Mouse (Mus musculus): Measurements from ENCODE around the gene Gkap1. TPM values are rescaled to one million over a fixed set of nuclear protein-coding genes. Genes with fewer than 3 reads are reported as not detected.
A peak's percentile ranks its signal among the peaks of the same experiment; 100 is the strongest.

The Gkap1 gene
- total and polyA plus RNA-seq, 2 experiments from 2014 or later: 26.3 to 27.4 TPM

DNA sequence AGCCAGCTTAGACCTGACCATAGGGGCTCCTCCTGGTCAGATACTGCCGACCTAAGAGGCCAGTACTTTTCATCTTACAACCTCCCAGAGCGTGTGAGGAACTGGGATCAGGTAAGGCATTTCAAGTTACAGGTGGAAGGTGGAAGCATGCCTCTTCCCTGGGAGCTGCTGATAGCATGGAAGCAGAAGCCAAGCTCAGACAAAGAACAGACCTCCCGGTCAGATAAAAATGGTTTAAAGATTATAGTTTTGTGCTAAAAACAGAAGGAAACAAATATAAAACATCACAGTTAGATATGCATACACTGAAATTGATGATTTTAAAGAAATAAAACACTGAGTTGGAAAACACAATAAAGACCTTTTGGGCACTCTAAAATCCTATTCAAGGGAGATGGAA is 8.6 kb downstream of the Gkap1 start:
- no peak overlapping the region for H3K27ac ChIP-seq (ENCODE audit: low read depth, low read length)
- no peaks in the 10 kb centered on the region for H3K4me1 ChIP-seq (ENCODE audit: insufficient read depth)
- TF ChIP-seq CTCF (IDR thresholded peaks at IDR 0.05; ENCODE audit: low read depth): no peak
- H3K9ac ChIP-seq: no peak overlapping the region
- H3K4me3 ChIP-seq (ENCODE audit: low read depth, low read length): no peak overlapping the region
- 89% methylated on average over 3 of the region's 3 CpGs for WGBS
- ATAC-seq (no peak), DNase-seq (no peak)
- no peak overlapping the region for H3K4me2 ChIP-seq (ENCODE audit: low read depth)
- H3K9me3 ChIP-seq (ENCODE audit: low read length): no peaks in the 10 kb centered on the region
- no peaks in the 10 kb centered on the region for H3K27me3 ChIP-seq (ENCODE audit: insufficient read depth, low read length)
- no peaks in the 10 kb centered on the region for H3K36me3 ChIP-seq (ENCODE audit: insufficient read depth)

DNA sequence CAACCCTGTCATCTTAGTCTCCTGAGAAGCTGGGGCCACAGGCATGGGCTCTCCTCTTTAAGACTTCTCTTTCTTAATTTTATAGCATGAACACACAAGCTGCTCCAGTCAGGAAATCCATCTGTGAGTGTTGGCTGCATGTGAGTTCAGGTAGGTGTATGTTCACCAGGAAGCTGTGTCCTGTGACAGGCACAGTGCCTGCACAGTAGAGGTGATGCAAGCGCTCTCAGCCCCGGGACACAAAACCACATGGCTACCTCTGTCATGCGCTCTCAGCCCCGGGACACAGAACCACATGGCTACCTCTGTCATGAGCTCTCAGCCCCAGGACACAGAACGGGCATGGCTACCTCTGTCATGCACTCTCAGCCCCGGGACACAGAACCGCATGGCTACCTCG is 12.0 kb downstream of the Gkap1 start:
- Histone ChIP-seq H3K9me3 (ENCODE audit: low read length) (no peaks in the 10 kb centered on the region), H3K27ac (ENCODE audit: low read depth, low read length) (no peak overlapping the region), H3K9ac (no peak overlapping the region), H3K4me2 (ENCODE audit: low read depth) (no peak overlapping the region), H3K4me1 (ENCODE audit: insufficient read depth) (no peaks in the 10 kb centered on the region), H3K36me3 (ENCODE audit: insufficient read depth) (no peaks in the 10 kb centered on the region; the same call in 1 of the 2 replicates), H3K27me3 (ENCODE audit: insufficient read depth, low read length) (no peaks in the 10 kb centered on the region), H3K4me3 (ENCODE audit: low read depth, low read length) (no peak overlapping the region)
- ATAC-seq (no peak), DNase-seq (no peak)
- TF ChIP-seq CTCF (IDR thresholded peaks at IDR 0.05; ENCODE audit: low read depth): no peak
- WGBS: 85% methylated on average over 8 of the region's 8 CpGs

DNA sequence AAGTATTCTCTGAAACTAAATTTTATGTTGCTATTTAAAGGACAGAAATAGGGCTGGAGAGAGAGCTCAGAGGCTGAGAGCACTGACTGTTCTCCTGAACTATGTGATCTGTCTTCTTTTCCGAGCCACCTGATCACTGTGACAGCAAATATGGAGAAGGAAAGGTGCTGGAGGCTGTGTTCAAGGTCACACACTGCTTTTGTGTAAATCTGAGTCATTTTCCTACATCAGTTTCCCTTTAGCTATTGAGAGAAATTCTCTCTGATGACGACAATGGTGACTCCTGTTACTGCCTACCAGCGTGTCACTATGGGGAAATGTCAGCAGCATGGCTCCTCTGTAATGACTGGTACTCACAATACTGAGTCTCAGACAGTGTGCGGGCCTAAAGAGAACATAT is 13.8 kb downstream of the Gkap1 start:
- 83% methylated on average over 4 of the region's 4 CpGs for whole genome bisulfite sequencing
- no peak overlapping the region for H3K4me3 ChIP-seq (ENCODE audit: low read depth, low read length)

DNA sequence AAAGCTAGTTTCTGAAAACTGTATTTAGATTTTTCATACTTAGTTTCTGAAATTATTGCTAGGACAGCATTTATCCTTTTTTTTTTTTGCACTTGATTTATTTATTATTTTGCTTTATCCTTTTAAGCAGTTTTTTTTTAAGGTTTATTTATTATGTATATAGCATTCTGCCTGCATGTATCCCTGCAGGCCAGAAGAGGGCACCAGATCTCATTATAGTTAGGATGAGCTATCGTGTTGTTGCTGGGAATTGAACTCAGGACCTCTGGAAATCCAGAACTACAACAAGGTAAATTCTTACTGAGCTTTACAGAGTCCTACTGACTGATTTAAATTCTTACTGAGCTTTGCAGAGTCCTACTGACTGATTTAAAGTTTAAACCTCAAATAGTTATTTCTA is 22.2 kb downstream of the Gkap1 start:
- Histone ChIP-seq H3K9ac (no peak overlapping the region), H3K27me3 (ENCODE audit: insufficient read depth, low read length) (no peaks in the 10 kb centered on the region), H3K4me2 (ENCODE audit: low read depth) (no peak overlapping the region), H3K4me1 (ENCODE audit: insufficient read depth) (no peaks in the 10 kb centered on the region), H3K4me3 (ENCODE audit: low read depth, low read length) (no peak overlapping the region), H3K36me3 (ENCODE audit: insufficient read depth) (0 out of 2 replicates have a peak, but pooled peaks cover 9% of the 10 kb centered on the region), H3K27ac (ENCODE audit: low read depth, low read length) (no peak overlapping the region), H3K9me3 (ENCODE audit: low read length) (no peaks in the 10 kb centered on the region)
- peak; percentile 27; the same call in 1 of the 2 replicates for TF ChIP-seq CTCF (IDR thresholded peaks at IDR 0.05; ENCODE audit: low read depth)
- WGBS: 91% methylated on average over 1 of the region's 1 CpGs
- ATAC-seq (no peak), DNase-seq (no peak)

More for the DNA sequence above, 13.8 kb downstream of the Gkap1 start:
- H3K4me2 ChIP-seq (ENCODE audit: low read depth): no peak overlapping the region
- no peaks in the 10 kb centered on the region for H3K27me3 ChIP-seq (ENCODE audit: insufficient read depth, low read length)
- no peaks in the 10 kb centered on the region for H3K9me3 ChIP-seq (ENCODE audit: low read length)
- no peaks in the 10 kb centered on the region for H3K4me1 ChIP-seq (ENCODE audit: insufficient read depth)
- ATAC-seq (no peak), DNase-seq (no peak)
- no peaks in the 10 kb centered on the region; the same call in 1 of the 2 replicates for H3K36me3 ChIP-seq (ENCODE audit: insufficient read depth)
- no peak for TF ChIP-seq CTCF (IDR thresholded peaks at IDR 0.05; ENCODE audit: low read depth)
- H3K27ac ChIP-seq (ENCODE audit: low read depth, low read length): no peak overlapping the region
- no peak overlapping the region for H3K9ac ChIP-seq

DNA sequence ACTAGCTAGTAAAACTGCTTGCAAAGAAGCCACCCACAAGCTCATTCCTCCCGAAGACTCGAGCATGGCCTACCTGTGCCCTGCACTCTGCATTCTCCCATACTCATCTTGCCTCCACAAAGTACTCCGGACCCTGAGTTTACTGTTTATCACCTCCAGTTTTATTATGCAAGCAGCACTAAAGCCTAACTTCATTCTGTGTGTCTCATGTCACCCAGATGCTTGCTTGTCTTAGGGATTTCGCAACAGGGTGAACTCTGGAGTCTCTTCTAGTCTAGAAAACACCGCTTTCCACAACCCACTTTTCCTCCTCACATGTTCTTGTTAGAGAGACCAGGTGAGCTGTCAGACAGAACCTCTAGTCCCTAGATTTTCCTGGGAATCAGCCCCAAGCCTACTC is 26.5 kb downstream of the Gkap1 start:
- Histone ChIP-seq H3K4me1 (ENCODE audit: insufficient read depth) (no peaks in the 10 kb centered on the region), H3K9ac (no peak overlapping the region), H3K36me3 (ENCODE audit: insufficient read depth) (0 out of 2 replicates have a peak, but pooled peaks cover 8% of the 10 kb centered on the region), H3K9me3 (ENCODE audit: low read length) (no peaks in the 10 kb centered on the region), H3K27ac (ENCODE audit: low read depth, low read length) (no peak overlapping the region), H3K4me2 (ENCODE audit: low read depth) (no peak overlapping the region), H3K4me3 (ENCODE audit: low read depth, low read length) (no peak overlapping the region), H3K27me3 (ENCODE audit: insufficient read depth, low read length) (no peaks in the 10 kb centered on the region)
- DNase-seq (no peak), ATAC-seq (no peak)
- no peak for TF ChIP-seq CTCF (IDR thresholded peaks at IDR 0.05; ENCODE audit: low read depth)
- WGBS: 97% methylated on average over 5 of the region's 5 CpGs

DNA sequence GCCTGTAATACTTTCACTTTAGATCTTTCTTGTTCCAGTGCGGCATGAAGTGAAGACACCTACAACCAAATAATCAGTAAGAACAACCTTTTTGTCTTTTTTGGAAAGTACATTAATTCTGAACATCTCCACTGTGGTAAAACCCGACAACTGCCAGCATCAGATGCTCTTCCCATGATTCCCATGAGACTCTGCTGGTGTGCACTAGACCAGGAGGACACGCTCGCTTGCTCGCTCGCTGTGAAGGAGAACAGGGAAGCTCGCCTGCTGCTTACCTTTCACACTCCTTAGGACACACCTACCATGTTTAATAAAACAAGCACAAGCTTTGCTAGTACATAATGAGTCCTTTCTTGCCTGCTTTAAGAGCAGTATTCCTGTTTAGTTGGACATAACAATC is 39.0 kb downstream of the Gkap1 start:
- ATAC-seq (no peak), DNase-seq (no peak)
- H3K9ac ChIP-seq: no peak overlapping the region
- TF ChIP-seq CTCF (IDR thresholded peaks at IDR 0.05; ENCODE audit: low read depth): no peak
- H3K27ac ChIP-seq (ENCODE audit: low read depth, low read length): no peak overlapping the region
- no peak overlapping the region for H3K4me3 ChIP-seq (ENCODE audit: low read depth, low read length)
- no peaks in the 10 kb centered on the region for H3K9me3 ChIP-seq (ENCODE audit: low read length)
- peaks cover 14% of the 10 kb centered on the region; the same call in 1 of the 2 replicates for H3K36me3 ChIP-seq (ENCODE audit: insufficient read depth)
- WGBS: 90% methylated on average over 7 of the region's 7 CpGs
- no peaks in the 10 kb centered on the region for H3K4me1 ChIP-seq (ENCODE audit: insufficient read depth)
- no peaks in the 10 kb centered on the region for H3K27me3 ChIP-seq (ENCODE audit: insufficient read depth, low read length)
- no peak overlapping the region for H3K4me2 ChIP-seq (ENCODE audit: low read depth)

DNA sequence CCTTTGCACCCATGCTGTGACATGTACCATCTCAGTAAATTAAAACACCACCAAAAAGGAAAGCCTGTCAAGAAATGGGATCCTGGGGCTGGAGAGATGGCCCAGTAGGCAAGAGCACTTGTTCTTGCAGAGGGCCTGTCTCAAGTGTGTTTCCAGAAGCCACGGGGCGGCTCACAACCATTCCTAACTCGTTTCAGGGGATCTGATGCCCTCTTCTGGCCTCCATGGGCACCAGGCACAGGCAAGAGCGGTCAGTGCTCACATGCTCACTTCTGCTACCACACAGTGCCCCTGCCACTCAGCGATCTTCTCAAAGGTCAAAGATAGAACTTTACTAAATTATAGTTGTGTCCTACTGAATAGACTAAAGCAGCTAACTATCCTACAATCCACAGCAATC is 42.9 kb downstream of the Gkap1 start:
- peak; percentile 24 for DNase-seq
- no peaks in the 10 kb centered on the region for H3K27me3 ChIP-seq (ENCODE audit: insufficient read depth, low read length)
- no peaks in the 10 kb centered on the region for H3K4me1 ChIP-seq (ENCODE audit: insufficient read depth)
- 48% methylated on average over 5 of the region's 5 CpGs for WGBS
- no peak overlapping the region for H3K4me2 ChIP-seq (ENCODE audit: low read depth)
- no peak for ATAC-seq
- peaks cover 7% of the 10 kb centered on the region; the same call in 1 of the 2 replicates for H3K36me3 ChIP-seq (ENCODE audit: insufficient read depth)
- no peak overlapping the region for H3K27ac ChIP-seq (ENCODE audit: low read depth, low read length)
- H3K4me3 ChIP-seq (ENCODE audit: low read depth, low read length): no peak overlapping the region
- H3K9me3 ChIP-seq (ENCODE audit: low read length): no peaks in the 10 kb centered on the region
- TF ChIP-seq CTCF (IDR thresholded peaks at IDR 0.05; ENCODE audit: low read depth): peak; percentile 58
- no peak overlapping the region for H3K9ac ChIP-seq
